In the genomic region with DNA sequence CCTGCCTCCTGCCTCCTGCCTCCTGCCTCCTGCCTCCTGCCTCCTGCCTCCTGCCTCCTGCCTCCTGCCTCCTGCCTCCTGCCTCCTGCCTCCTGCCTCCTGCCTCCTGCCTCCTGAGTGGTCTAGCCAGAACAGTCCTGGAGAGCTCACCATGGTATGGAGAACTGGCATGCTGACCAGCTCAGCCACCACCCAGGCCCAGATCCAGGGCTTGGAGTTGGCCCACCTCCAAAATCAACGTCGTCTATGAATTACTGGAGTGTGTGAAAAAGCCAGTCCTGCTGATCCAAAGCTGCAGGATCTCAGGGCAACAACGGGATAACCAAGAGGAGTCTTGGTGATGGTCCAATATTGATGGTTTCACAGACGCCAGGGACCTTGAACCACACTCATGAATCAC, we compare ENCODE assay signal across 24 mouse cellular contexts. TPM values are rescaled to one million over a fixed set of nuclear protein-coding genes. Genes with fewer than 3 reads are reported as not detected.
DNase-seq lines count a peak whose midpoint lies in the region; ATAC-seq and TF ChIP-seq lines count a peak whose summit lies in the region.
"Had no signal": no experiment of that assay in that cellular context is flagged by ENCODE, and none has a peak within 500 bp of the region (broad histone marks: within the 10 kb centered on the region; RNA-seq: fewer than 3 reads in every experiment).

No protein-coding gene starts in this region.

- DNase-seq in cerebellum, postnatal 10 days, result peak; percentile 30 to 41
- DNase-seq in cerebellum, adult 11-12 months, result no peak
- DNase-seq in lung, adult 18-20 months, result peak; percentile 7 to 14
- no peak for DNase-seq in lung, postnatal 10 days
- DNase-seq in Muller cell, postnatal 12 days (ENCODE audit: inconsistent ontology term), result peak; percentile 67
- peak; percentile 28 for DNase-seq in brain, embryonic 14.5 days (ENCODE audit: low read depth)
- no peak for DNase-seq in gastrocnemius, postnatal 25 days
- DNase-seq: cerebellum, adult 11 months; heart, adult 18-20 months; heart, postnatal 36 days; kidney, adult 2 months; kidney, postnatal 14 days; liver; liver, postnatal 0 days; right cerebral cortex, postnatal 4 days had no signal

- no peak for TF ChIP-seq POLR2A in brain, embryonic 14.5 days (IDR thresholded peaks at IDR 0.05; ENCODE audit: borderline replicate concordance, extremely low read depth, insufficient read depth, insufficient read length, poor library complexity, severe bottlenecking)

- ATAC-seq in megakaryocyte progenitor cell, adult 5-6 weeks (replicated peaks; ENCODE audit: poor library complexity), result no peak
- ATAC-seq: liver, postnatal 0 days had no signal

- no peak for TF ChIP-seq CTCF in brain, embryonic 14.5 days (IDR thresholded peaks at IDR 0.05; ENCODE audit: borderline replicate concordance, extremely low read depth, insufficient read depth, insufficient read length)

RNA-seq across cellular contexts. Expression of a gene that starts 18.2 kb away (rescaled TPM):
- polyA plus RNA-seq in brain, embryonic 14.5 days (2012; rRNA removed), result not detected in 2 replicates
- 0.15 TPM in 1 of 2 replicates, not detected in the other for total RNA-seq in megakaryocyte progenitor cell, adult 5-6 weeks (2015)
- total RNA-seq in megakaryocyte progenitor cell, adult 5-6 weeks (2017), result 0.61 TPM in 1 of 2 replicates, not detected in the other
- total RNA-seq in gastrocnemius, postnatal 25 days (2021), result not detected
- total RNA-seq: gastrocnemius, adult 8-10 months; layer of hippocampus, adult 2 months; left cerebral cortex, postnatal 36 days had no signal
- polyA plus RNA-seq: C2C12; forebrain, embryonic 12.5 days; frontal cortex, adult 2 months; heart, embryonic 14.5 days; neural tube, embryonic 11.5 days had no signal

Comparison
In these comparisons a context has a peak if more than half of its experiments do, and no peak if none do; other contexts are left out.
1. DNase-seq: peak in cerebellum, postnatal 10 days (2 of 2), lung, adult 18-20 months (2 of 2), Muller cell, postnatal 12 days (single experiment) and brain, embryonic 14.5 days (single experiment); none in cerebellum, adult 11-12 months (single experiment), lung, postnatal 10 days (single experiment) and gastrocnemius, postnatal 25 days (single experiment).